Mouse (Mus musculus): ENCODE measurements around the gene Sept1. TPM values are rescaled to one million over a fixed set of nuclear protein-coding genes. Genes with fewer than 3 reads are reported as not detected.

Gene Sept1
- total and polyA plus RNA-seq, 3 experiments, result 30.6 to 116 TPM; not detected in 1

- Histone ChIP-seq H3K27me3 (ENCODE audit: control insufficient read depth in 1 of 2, insufficient read depth in 2 of 2, low read length in 2 of 2) (no peaks in the 10 kb centered on the region), H3K27ac (ENCODE audit: control insufficient read depth, low read depth, low read length) (no peak overlapping the region), H3K4me3 (ENCODE audit: control insufficient read depth in 1 of 2, insufficient read depth in 1 of 2, low read depth in 2 of 2, low read length in 2 of 2) (no peak overlapping the region), H3K9me3 (replicated peaks; ENCODE audit: insufficient read depth, low read length) (no peaks in the 10 kb centered on the region), H3K9ac (ENCODE audit: control insufficient read depth, low read depth, low read length, poor library complexity, severe bottlenecking) (no peak overlapping the region), H3K36me3 (ENCODE audit: control insufficient read depth in 1 of 2, insufficient read depth in 2 of 2, low read length in 2 of 2) (peaks cover 0 to 19% of the 10 kb centered on the region in 2 experiments; a peak in 2 of 4 replicates), H3K79me2 (ENCODE audit: control insufficient read depth, insufficient read depth, low read length, poor library complexity) (peaks cover 1% of the 10 kb centered on the region; the same call in 1 of the 2 replicates), H3K4me1 (ENCODE audit: control insufficient read depth in 1 of 2, insufficient read depth in 2 of 2, low read length in 2 of 2) (peaks cover 20 to 32% of the 10 kb centered on the region in 2 experiments)
- no peak for DNase-seq (ENCODE audit: low read depth, low spot score)
- TF ChIP-seq RCOR1 (IDR thresholded peaks at IDR 0.05; ENCODE audit: low read depth, low read length) (no peak), ZKSCAN1 (IDR thresholded peaks at IDR 0.05; ENCODE audit: low read depth, low read length) (no peak), UBTF (IDR thresholded peaks at IDR 0.05; ENCODE audit: borderline replicate concordance, insufficient read depth, low read depth, low read length) (no peak)
These were observed 9.8 kb downstream of the Sept1 start for GRCm38 (mm10) chr7:127223106-127223505.

- Histone ChIP-seq H3K9ac (ENCODE audit: control insufficient read depth, low read depth, low read length, poor library complexity, severe bottlenecking) (no peak overlapping the region), H3K4me3 (ENCODE audit: control insufficient read depth in 1 of 2, insufficient read depth in 1 of 2, low read depth in 2 of 2, low read length in 2 of 2) (no peak overlapping the region), H3K27ac (ENCODE audit: control insufficient read depth, low read depth, low read length) (no peak overlapping the region), H3K79me2 (ENCODE audit: control insufficient read depth, insufficient read depth, low read length, poor library complexity) (peaks cover 3% of the 10 kb centered on the region), H3K36me3 (ENCODE audit: control insufficient read depth in 1 of 2, insufficient read depth in 2 of 2, low read length in 2 of 2) (peaks cover 0 to 24% of the 10 kb centered on the region in 2 experiments; a peak in 2 of 4 replicates), H3K4me1 (ENCODE audit: control insufficient read depth in 1 of 2, insufficient read depth in 2 of 2, low read length in 2 of 2) (peaks cover 26 to 45% of the 10 kb centered on the region in 2 experiments), H3K27me3 (ENCODE audit: control insufficient read depth in 1 of 2, insufficient read depth in 2 of 2, low read length in 2 of 2) (no peaks in the 10 kb centered on the region), H3K9me3 (replicated peaks; ENCODE audit: insufficient read depth, low read length) (no peaks in the 10 kb centered on the region)
- DNase-seq (ENCODE audit: low read depth, low spot score), result no peak
- no peak for TF ChIP-seq MYB (IDR thresholded peaks at IDR 0.05; ENCODE audit: low read depth, low read length)
- TF ChIP-seq E2F4 (IDR thresholded peaks at IDR 0.05; ENCODE audit: borderline replicate concordance, low read depth, low read length), result no peak
- TF ChIP-seq CHD1 (IDR thresholded peaks at IDR 0.05; ENCODE audit: low read depth, low read length), result no peak
- no peak for TF ChIP-seq USF1 (IDR thresholded peaks at IDR 0.05; ENCODE audit: low read depth, low read length)
- no peak for TF ChIP-seq ZC3H11A (IDR thresholded peaks at IDR 0.05; ENCODE audit: low read depth, low read length)
- no peak for TF ChIP-seq NRF1 (IDR thresholded peaks at IDR 0.05; ENCODE audit: insufficient read depth, low read depth, low read length, poor library complexity, severe bottlenecking)
- TF ChIP-seq POLR2AphosphoS2 (IDR thresholded peaks at IDR 0.05; ENCODE audit: low read length), result no peak
- TF ChIP-seq ETS1 (IDR thresholded peaks at IDR 0.05; ENCODE audit: low read depth, low read length), result no peak
- no peak for TF ChIP-seq KAT2A (conservative IDR thresholded peaks at IDR 0.05; ENCODE audit: low read depth, low read length)
These were observed 12.5 kb downstream of the Sept1 start for GRCm38 (mm10) chr7:127220440-127220839.

DNA sequence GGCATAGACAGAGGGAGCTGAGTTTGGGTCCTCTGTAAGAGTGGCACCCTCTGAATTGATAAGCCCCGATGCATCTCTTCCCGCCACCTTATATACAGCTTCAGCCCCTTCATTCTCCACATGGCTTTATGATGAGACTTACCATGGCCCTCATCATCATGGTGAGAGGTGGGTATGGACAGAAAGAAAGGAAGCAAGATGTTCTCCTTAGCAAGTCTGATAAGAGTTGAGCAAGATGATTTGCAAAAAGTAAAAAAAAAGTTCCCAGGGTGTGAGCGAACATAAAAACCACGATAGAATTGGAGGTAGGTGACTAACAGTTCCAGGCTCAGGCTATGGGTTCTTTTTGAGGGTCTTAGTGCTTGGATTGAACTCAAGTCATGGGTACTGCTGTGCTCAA is 14.3 kb downstream of the Sept1 start:
- H3K27me3 ChIP-seq (ENCODE audit: control insufficient read depth in 1 of 2, insufficient read depth in 2 of 2, low read length in 2 of 2), result no peaks in the 10 kb centered on the region
- peaks cover 0 to 20% of the 10 kb centered on the region in 2 experiments; a peak in 2 of 4 replicates for H3K36me3 ChIP-seq (ENCODE audit: control insufficient read depth in 1 of 2, insufficient read depth in 2 of 2, low read length in 2 of 2)
- peak overlapping the region; percentile 67 for H3K9ac ChIP-seq (ENCODE audit: control insufficient read depth, low read depth, low read length, poor library complexity, severe bottlenecking)
- peak overlapping the region; percentile 91 for H3K27ac ChIP-seq (ENCODE audit: control insufficient read depth, low read depth, low read length)
- H3K79me2 ChIP-seq (ENCODE audit: control insufficient read depth, insufficient read depth, low read length, poor library complexity), result peaks cover 3% of the 10 kb centered on the region
- H3K4me1 ChIP-seq (ENCODE audit: control insufficient read depth in 1 of 2, insufficient read depth in 2 of 2, low read length in 2 of 2), result peaks cover 23 to 37% of the 10 kb centered on the region in 2 experiments
- peak overlapping the region; percentile 32 to 34; a peak in 3 of 4 replicates for H3K4me3 ChIP-seq (ENCODE audit: control insufficient read depth in 1 of 2, insufficient read depth in 1 of 2, low read depth in 2 of 2, low read length in 2 of 2)
- DNase-seq (ENCODE audit: low read depth, low spot score), result peak; percentile 82
- H3K9me3 ChIP-seq (replicated peaks; ENCODE audit: insufficient read depth, low read length), result no peaks in the 10 kb centered on the region
- TF ChIP-seq TAL1 (IDR thresholded peaks at IDR 0.05; ENCODE audit: low read length) (peak; percentile 90), SIN3A (IDR thresholded peaks at IDR 0.05; ENCODE audit: low read length) (peak; percentile 82), NRF1 (IDR thresholded peaks at IDR 0.05; ENCODE audit: insufficient read depth, low read depth, low read length, poor library complexity, severe bottlenecking) (no peak), ZC3H11A (IDR thresholded peaks at IDR 0.05; ENCODE audit: low read depth, low read length) (no peak), POLR2AphosphoS2 (IDR thresholded peaks at IDR 0.05; ENCODE audit: low read length) (no peak), USF2 (IDR thresholded peaks at IDR 0.05; ENCODE audit: borderline replicate concordance in 1 of 2, insufficient read depth in 1 of 2, low read depth in 1 of 2, low read length in 2 of 2) (no peak), RCOR1 (IDR thresholded peaks at IDR 0.05; ENCODE audit: low read depth, low read length) (no peak), HCFC1 (IDR thresholded peaks at IDR 0.05; ENCODE audit: low read depth, low read length) (no peak), CHD1 (IDR thresholded peaks at IDR 0.05; ENCODE audit: low read depth, low read length) (no peak), MEF2A (IDR thresholded peaks at IDR 0.05; ENCODE audit: extremely low read depth, insufficient replicate concordance, low read depth, low read length, poor library complexity, severe bottlenecking) (no peak), GATA1 (IDR thresholded peaks at IDR 0.05; ENCODE audit: low read depth, low read length) (peak; percentile 83), POLR2A (IDR thresholded peaks at IDR 0.05; ENCODE audit: control insufficient read depth in 1 of 2, insufficient read depth in 1 of 2, low read depth in 1 of 2, low read length in 2 of 2, poor library complexity in 1 of 2) (no peak; a peak in 1 of 4 replicates), NELFE (IDR thresholded peaks at IDR 0.05; ENCODE audit: low read depth, low read length) (peak; percentile 30; the same call in 1 of the 2 replicates), UBTF (IDR thresholded peaks at IDR 0.05; ENCODE audit: borderline replicate concordance, insufficient read depth, low read depth, low read length) (no peak), POLR2AphosphoS5 (IDR thresholded peaks at IDR 0.05; ENCODE audit: borderline replicate concordance, low read depth, low read length) (no peak), E2F4 (IDR thresholded peaks at IDR 0.05; ENCODE audit: borderline replicate concordance, low read depth, low read length) (no peak), MAX (IDR thresholded peaks at IDR 0.05; ENCODE audit: low read length) (peak; percentile 82), USF1 (IDR thresholded peaks at IDR 0.05; ENCODE audit: low read depth, low read length) (no peak), CTCF (IDR thresholded peaks at IDR 0.05 in 2 of 3, conservative IDR thresholded peaks at IDR 0.05 in 1 of 3; ENCODE audit: control insufficient read depth in 1 of 3, insufficient read depth in 1 of 3, low read depth in 2 of 3, low read length in 3 of 3, poor library complexity in 1 of 3, severe bottlenecking in 1 of 3) (no peak), KAT2A (conservative IDR thresholded peaks at IDR 0.05; ENCODE audit: low read depth, low read length) (no peak)

Data from MEL (cell line).